Mouse (Mus musculus) heart, embryonic 16.5 days (tissue): Measurements from ENCODE around the gene Mcf2l. TPM values are rescaled to one million over a fixed set of nuclear protein-coding genes. Genes with fewer than 3 reads are reported as not detected.

Experiments used
- ATAC-seq: fragments of 200-750 bp; cut with Nextera tagmentation; replicated peaks from 2 replicates; pipeline ENCODE4 v1.8.0; 2017; ENCODE audit warnings: moderate number of reproducible peaks; ENCODE audit not compliant: insufficient read depth, low FRiP score; ENCODE audit errors: extremely low read depth
- H3K27ac ChIP-seq: fragments of 300-500 bp; sonication (generic); 2 replicates; pipeline ENCODE4 v1.5.1; 2014; ENCODE audit warnings: mild to moderate bottlenecking, low read length, control low read depth, moderate library complexity
- H3K27me3 ChIP-seq: fragments of 300-500 bp; sonication (generic); 2 replicates; pipeline ENCODE4 v1.6.1; 2014; ENCODE audit warnings: low read length, mixed read lengths; ENCODE audit not compliant: control insufficient read depth, insufficient read depth
- H3K36me3 ChIP-seq: fragments of 300-500 bp; sonication (generic); 2 replicates; pipeline ENCODE4 v1.6.1; 2014; ENCODE audit not compliant: control insufficient read depth, insufficient read depth
- H3K4me1 ChIP-seq: fragments of 300-500 bp; sonication (generic); 2 replicates; pipeline ENCODE4 v1.6.1; 2014; ENCODE audit warnings: low read length, mixed read lengths; ENCODE audit not compliant: control insufficient read depth, insufficient read depth
- H3K4me2 ChIP-seq: fragments of 300-500 bp; sonication (generic); 2 replicates; pipeline ENCODE4 v1.6.1; 2014; ENCODE audit warnings: low read depth, mild to moderate bottlenecking, control low read depth, low read length
- H3K4me3 ChIP-seq: fragments of 300-500 bp; sonication (generic); 2 replicates; pipeline ENCODE4 v1.5.1; 2014; ENCODE audit warnings: mild to moderate bottlenecking, control low read depth, low read length
- H3K9ac ChIP-seq: fragments of 300-500 bp; sonication (generic); 2 replicates; pipeline ENCODE4 v1.6.1; 2014; ENCODE audit warnings: low read length, control low read depth
- H3K9me3 ChIP-seq: fragments of 300-500 bp; sonication (generic); replicated peaks from 2 replicates; pipeline ENCODE4 v1.6.1; 2016; ENCODE audit warnings: low read length; ENCODE audit not compliant: control insufficient read depth
- WGBS: fragments of 180-500 bp; shearing (Covaris S2); extraction: QIAGEN DNeasy Blood & Tissue Kit; methylation state at CpG from one replicate; pipeline ENCODE4 v1.1.7; 2014; 5-methylcytosine and 5-hydroxymethylcytosine counted together
- polyA plus RNA-seq: library from polyadenylated mRNA; unstranded; fragments of >200 nt; fragmentation: Nextera tagmentation; extraction: Ambion mirVana; gene quantifications from 2 replicates; pipeline ENCODE4 v1.2.1, GENCODE M21; 2015

Mcf2l gene
- polyA plus RNA-seq, 1 experiment from 2014 or later, result 11.1 TPM

DNA sequence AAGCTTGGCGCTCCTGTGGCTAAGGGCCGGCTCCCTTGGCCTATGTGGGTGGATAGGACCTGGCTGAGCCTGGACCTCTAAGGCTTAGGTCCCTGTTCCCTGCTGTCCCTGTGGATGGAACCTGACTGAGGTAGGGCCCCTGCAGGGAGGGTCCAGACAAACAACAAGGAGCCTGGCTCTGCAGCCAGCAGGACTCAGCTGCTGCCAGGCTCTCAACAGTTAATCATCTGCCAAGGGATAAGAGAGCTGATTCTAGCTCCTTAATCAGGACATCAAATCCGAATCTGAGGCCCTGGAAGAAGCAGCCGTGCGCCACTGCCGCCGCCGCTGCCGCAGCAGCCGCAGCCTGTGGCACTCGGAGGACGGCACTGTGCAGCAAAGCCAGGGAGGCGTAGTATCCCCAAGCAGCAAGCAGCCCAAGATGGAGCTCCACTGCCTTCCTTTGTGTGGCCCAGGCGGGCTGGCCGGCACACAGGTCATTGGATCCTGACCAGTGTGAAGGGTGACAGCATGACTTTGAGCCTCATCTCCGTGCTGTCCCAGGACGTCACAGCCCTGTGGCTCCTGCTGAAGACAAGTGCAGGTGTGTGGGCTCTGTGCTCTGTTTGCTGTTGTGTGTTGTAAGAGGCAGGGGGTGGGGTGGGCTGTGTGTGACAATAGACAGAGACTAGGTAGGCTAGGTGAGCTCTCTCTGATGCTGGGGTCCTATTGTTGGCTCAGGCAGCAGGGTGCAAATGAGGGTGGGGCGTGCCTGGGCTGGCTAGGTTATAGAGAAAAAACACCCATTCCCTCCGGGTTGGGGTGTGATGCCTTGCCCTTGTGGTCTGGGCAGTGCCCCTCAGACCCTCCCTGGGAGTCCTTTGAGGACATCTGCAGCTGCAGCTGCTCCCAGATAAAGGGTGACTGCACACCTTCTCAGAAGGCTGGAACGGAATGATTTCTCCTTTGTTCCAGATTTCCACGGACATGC lies 74.3 kb downstream of the Mcf2l start:
- no peak; the same call in 1 of the 2 replicates for ATAC-seq
- H3K4me2 ChIP-seq, result peak overlapping the region; percentile 65
- WGBS, result 7% methylated on average over 21 of the region's 21 CpGs

DNA sequence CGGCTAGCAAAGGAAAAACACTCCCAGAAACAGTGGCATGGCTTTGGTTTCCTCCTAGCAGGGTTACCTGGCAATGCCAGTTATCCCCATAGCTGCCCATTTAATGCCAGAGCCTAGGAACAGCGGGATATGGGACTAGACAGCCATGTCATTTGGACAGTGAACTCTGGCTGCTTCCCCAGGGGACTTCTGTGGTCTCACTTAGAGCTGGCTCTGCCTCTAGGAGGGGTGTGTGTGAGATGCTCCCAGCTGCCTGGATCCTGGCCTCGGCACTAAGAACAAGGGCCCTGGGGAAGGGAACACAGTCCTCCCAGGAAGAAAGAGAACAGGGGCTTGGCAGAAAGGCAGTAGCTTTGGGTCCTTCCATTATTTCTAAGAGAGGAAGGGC lies 75.0 kb downstream of the Mcf2l start:
- no peaks in the 10 kb centered on the region for H3K9me3 ChIP-seq
- H3K27ac ChIP-seq, result no peak overlapping the region
- WGBS, result 33% methylated on average over 3 of the region's 3 CpGs
- ATAC-seq, result no peak
- peaks cover 9% of the 10 kb centered on the region for H3K4me1 ChIP-seq
- no peaks in the 10 kb centered on the region for H3K36me3 ChIP-seq
- H3K4me3 ChIP-seq, result peak overlapping the region; percentile 52
- no peak overlapping the region for H3K9ac ChIP-seq
- H3K27me3 ChIP-seq, result no peaks in the 10 kb centered on the region
- peak overlapping the region; percentile 65 for H3K4me2 ChIP-seq

More for the DNA sequence above, 74.3 kb downstream of the Mcf2l start:
- no peaks in the 10 kb centered on the region for H3K27me3 ChIP-seq
- no peak overlapping the region for H3K27ac ChIP-seq
- no peaks in the 10 kb centered on the region for H3K9me3 ChIP-seq
- peaks cover 9% of the 10 kb centered on the region for H3K4me1 ChIP-seq
- no peaks in the 10 kb centered on the region for H3K36me3 ChIP-seq
- H3K9ac ChIP-seq, result peak overlapping the region; percentile 63
- peak overlapping the region; percentile 52 for H3K4me3 ChIP-seq

DNA sequence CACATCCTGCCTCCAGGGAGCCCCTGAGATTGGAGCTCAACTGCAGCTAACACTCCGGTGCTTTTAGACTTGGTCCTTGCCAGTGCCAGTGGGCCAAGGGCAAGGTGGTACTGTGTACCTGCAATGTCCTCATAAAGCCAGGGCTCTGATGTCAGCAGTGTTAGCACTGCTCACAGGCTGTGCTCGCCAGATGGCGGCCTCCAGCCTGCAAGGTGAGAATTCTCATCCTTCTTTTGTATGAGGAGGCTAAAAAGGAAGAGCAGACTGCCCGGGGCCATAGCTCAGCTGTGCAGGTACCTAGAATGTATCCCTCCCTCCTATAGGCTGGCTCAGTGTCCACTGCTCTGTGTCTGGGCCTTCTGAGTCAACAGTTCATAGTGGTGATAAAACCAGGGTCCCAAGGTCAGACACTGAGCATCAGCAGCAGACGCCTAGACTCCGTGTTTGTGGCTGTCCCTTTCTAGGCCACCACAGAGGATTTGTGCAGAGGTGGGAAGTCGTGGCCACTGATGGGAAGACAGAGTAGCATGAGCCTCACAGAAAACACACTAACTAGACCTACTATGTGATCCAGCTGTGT lies 77.5 kb downstream of the Mcf2l start:
- H3K4me1 ChIP-seq, result peaks cover 9% of the 10 kb centered on the region
- 78% methylated on average over 7 of the region's 7 CpGs for WGBS
- H3K4me3 ChIP-seq, result no peak overlapping the region
- no peak overlapping the region for H3K27ac ChIP-seq
- no peaks in the 10 kb centered on the region for H3K9me3 ChIP-seq
- no peak for ATAC-seq
- H3K36me3 ChIP-seq, result no peaks in the 10 kb centered on the region
- no peak overlapping the region for H3K9ac ChIP-seq
- no peaks in the 10 kb centered on the region for H3K27me3 ChIP-seq
- H3K4me2 ChIP-seq, result no peak overlapping the region

- 43% methylated on average over 6 of the region's 6 CpGs for WGBS
- H3K9ac ChIP-seq, result no peak overlapping the region
- no peak for ATAC-seq
- H3K9me3 ChIP-seq, result no peaks in the 10 kb centered on the region
- H3K27me3 ChIP-seq, result no peaks in the 10 kb centered on the region
- no peak overlapping the region for H3K4me3 ChIP-seq
- H3K4me2 ChIP-seq, result no peak overlapping the region
- H3K4me1 ChIP-seq, result peaks cover 6% of the 10 kb centered on the region; the same call in 1 of the 2 replicates
- no peaks in the 10 kb centered on the region for H3K36me3 ChIP-seq
- no peak overlapping the region for H3K27ac ChIP-seq
Observed at GRCm38 (mm10) chr8:12952699-12953098, 79.1 kb downstream of the Mcf2l start.

GRCm38 (mm10) chr8:12955362-12955879 lies 81.8 kb downstream of the Mcf2l start:
- Histone ChIP-seq H3K9me3 (no peaks in the 10 kb centered on the region), H3K9ac (no peak overlapping the region), H3K36me3 (no peaks in the 10 kb centered on the region), H3K4me1 (no peaks in the 10 kb centered on the region), H3K4me2 (no peak overlapping the region), H3K4me3 (no peak overlapping the region), H3K27me3 (no peaks in the 10 kb centered on the region), H3K27ac (no peak overlapping the region)
- ATAC-seq, result no peak
- WGBS, result 73% methylated on average over 8 of the region's 8 CpGs

DNA sequence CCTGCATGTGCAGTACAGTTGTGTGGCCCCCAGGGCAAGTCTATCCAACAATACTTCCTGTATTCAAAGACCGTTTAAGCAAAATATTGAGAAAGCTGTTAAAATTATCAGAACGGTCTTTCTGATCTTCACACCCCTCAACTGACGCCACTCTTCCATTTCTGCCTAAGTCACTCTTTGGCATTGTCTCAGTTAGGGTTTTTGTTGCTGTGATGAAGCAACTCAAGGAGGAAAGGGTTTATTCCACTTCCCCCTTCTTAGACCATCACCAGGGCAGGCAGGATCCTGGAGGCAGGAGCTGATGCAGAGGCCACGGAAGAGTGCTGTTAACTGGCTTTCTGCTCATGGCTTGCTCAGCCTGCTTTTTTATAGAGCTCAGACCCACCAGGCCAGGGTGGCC lies 82.3 kb downstream of the Mcf2l start:
- no peak for ATAC-seq
- no peak overlapping the region for H3K4me3 ChIP-seq
- no peaks in the 10 kb centered on the region for H3K27me3 ChIP-seq

DNA sequence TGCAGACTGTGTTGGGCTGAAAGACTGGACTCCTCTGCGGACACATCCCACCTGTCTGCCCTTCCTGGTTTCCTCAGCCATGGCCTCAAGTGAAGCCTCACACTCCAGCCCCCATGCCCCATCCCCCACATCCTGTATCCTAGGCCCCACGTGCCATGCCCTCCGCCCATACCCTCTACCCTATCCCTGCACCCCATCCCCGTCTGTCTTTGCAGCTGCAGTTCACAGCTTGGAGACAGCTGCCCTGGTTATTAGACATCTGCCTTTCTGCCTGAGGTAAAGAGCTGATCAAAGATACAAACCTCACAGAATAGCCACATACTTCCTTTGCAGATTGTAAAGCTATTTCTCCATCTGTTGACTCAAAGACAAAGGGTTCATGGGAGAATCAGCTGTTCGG lies 83.3 kb downstream of the Mcf2l start:
- 67% methylated on average over 5 of the region's 5 CpGs for WGBS
- H3K4me2 ChIP-seq, result no peak overlapping the region
- H3K36me3 ChIP-seq, result no peaks in the 10 kb centered on the region
- no peaks in the 10 kb centered on the region for H3K9me3 ChIP-seq
- no peak overlapping the region for H3K27ac ChIP-seq
- no peak overlapping the region for H3K9ac ChIP-seq
- no peak overlapping the region for H3K4me3 ChIP-seq
- H3K4me1 ChIP-seq, result no peaks in the 10 kb centered on the region
- H3K27me3 ChIP-seq, result no peaks in the 10 kb centered on the region
- no peak for ATAC-seq

More for the DNA sequence above, 82.3 kb downstream of the Mcf2l start:
- 79% methylated on average over 4 of the region's 4 CpGs for WGBS
- Histone ChIP-seq H3K4me1 (no peaks in the 10 kb centered on the region), H3K9me3 (no peaks in the 10 kb centered on the region), H3K4me2 (no peak overlapping the region), H3K36me3 (no peaks in the 10 kb centered on the region), H3K27ac (no peak overlapping the region), H3K9ac (no peak overlapping the region)

GRCm38 (mm10) chr8:12957419-12957818 lies 83.8 kb downstream of the Mcf2l start:
- Histone ChIP-seq H3K9me3 (no peaks in the 10 kb centered on the region), H3K9ac (no peak overlapping the region), H3K4me2 (no peak overlapping the region), H3K4me3 (no peak overlapping the region), H3K27ac (no peak overlapping the region), H3K27me3 (no peaks in the 10 kb centered on the region), H3K36me3 (no peaks in the 10 kb centered on the region), H3K4me1 (no peaks in the 10 kb centered on the region)
- WGBS, result 50% methylated on average over 6 of the region's 6 CpGs
- ATAC-seq, result no peak

DNA sequence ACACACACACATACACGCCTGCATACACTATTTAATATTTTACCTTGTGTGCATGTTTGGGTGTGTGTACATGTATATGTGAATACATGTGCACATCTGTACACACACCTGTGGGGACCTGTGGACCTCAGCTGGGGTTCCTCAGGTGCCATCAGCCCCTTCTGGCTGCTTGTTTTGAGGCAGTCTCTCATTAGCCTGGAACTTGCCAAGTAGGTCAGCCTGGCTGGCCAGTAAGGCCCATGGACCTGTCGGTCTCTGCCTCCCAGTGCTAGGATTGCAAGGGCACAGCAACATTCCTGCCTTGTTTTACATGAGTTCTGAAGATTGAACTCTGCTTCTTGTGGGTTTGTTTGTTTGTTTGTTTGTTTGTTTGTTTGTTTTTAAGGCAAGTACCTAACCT lies 87.0 kb downstream of the Mcf2l start:
- Histone ChIP-seq H3K9ac (no peak overlapping the region), H3K27ac (no peak overlapping the region), H3K4me1 (no peaks in the 10 kb centered on the region), H3K4me3 (no peak overlapping the region), H3K4me2 (no peak overlapping the region), H3K36me3 (no peaks in the 10 kb centered on the region), H3K27me3 (no peaks in the 10 kb centered on the region), H3K9me3 (no peaks in the 10 kb centered on the region)
- no peak for ATAC-seq
- WGBS, result 80% methylated on average over 2 of the region's 2 CpGs
